Mouse (Mus musculus) brain, embryonic 14.5 days (tissue): ENCODE measurements around the gene B3gnt2.

Source experiments
- CTCF ChIP-seq: fragments of 200-500 bp; IDR thresholded peaks from 2 replicates; pipeline ENCODE4 v1.5.1; 2012; ENCODE audit warnings: inconsistent platforms, mild to moderate bottlenecking, moderate library complexity, borderline replicate concordance; ENCODE audit not compliant: insufficient read depth, insufficient read length; ENCODE audit errors: extremely low read depth
- POLR2A ChIP-seq: fragments of 200-500 bp; IDR thresholded peaks from 2 replicates; pipeline ENCODE4 v1.6.1; 2012; ENCODE audit warnings: mild to moderate bottlenecking, inconsistent platforms, borderline replicate concordance; ENCODE audit not compliant: poor library complexity, insufficient read depth, insufficient read length, severe bottlenecking; ENCODE audit errors: extremely low read depth

- TF ChIP-seq CTCF (no peak), POLR2A (no peak)
These were observed 31.1 kb upstream of the B3gnt2 start for GRCm38 (mm10) chr11:22891876-22892275.
